Mouse (Mus musculus): ENCODE data around the gene Jarid2. TPM values are rescaled to one million over a fixed set of nuclear protein-coding genes. Genes with fewer than 3 reads are reported as not detected.
"Not testable (repeated sequence)": the region's sequence is repeated elsewhere in the genome, so short reads cannot be mapped to it uniquely, and the experiment has no call there.

Jarid2 gene
- polyA plus RNA-seq, 1 experiment = 3.9 TPM

DNA sequence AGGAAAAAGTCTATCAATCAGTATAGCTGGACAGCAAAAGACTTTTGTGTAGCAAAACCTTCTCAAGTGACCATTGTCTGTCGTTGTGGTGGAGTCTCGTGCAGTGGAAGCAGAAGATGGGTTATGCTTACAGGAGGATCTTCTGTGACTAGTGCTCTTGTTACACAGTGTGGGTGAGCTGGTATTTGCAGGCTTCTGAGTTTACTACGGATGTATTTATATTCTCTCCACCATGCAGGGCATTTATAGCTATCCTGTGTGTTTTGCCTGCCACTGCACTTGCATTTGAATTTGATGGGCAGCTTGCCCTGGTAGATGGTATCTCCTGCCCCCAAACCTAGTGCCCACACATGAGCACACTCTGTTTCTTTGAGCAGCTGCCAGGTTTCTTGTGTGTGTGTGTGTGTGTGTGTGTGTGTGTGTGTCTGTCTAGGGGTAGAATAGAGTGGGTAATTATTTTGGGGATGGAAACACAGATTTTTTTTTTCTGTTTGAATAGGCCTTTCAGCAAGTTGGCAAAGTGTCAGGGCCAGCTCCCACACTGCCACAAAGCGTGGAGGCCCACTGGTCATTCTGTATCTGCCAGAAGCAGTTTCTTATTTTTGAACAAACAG is 138.9 kb downstream of the Jarid2 start:
- TF ChIP-seq TCF3 (IDR thresholded peaks at IDR 0.05; ENCODE audit: insufficient read length, low read depth) = no peak
- no peak for TF ChIP-seq POLR2AphosphoS2 (IDR thresholded peaks at IDR 0.05; ENCODE audit: insufficient read length, low read depth)
- no peak for TF ChIP-seq MYOG (IDR thresholded peaks at IDR 0.05; ENCODE audit: control insufficient read depth in 1 of 3, insufficient read depth in 1 of 3, insufficient read length in 2 of 3, low read depth in 2 of 3)
- no peak for TF ChIP-seq POLR2A (IDR thresholded peaks at IDR 0.05; ENCODE audit: insufficient read length, low read depth)
- TF ChIP-seq MYOD1 (IDR thresholded peaks at IDR 0.05; ENCODE audit: control insufficient read depth in 1 of 3, insufficient read length in 2 of 3, low read depth in 2 of 3) = no peak
- TF ChIP-seq MAX (IDR thresholded peaks at IDR 0.05; ENCODE audit: low read depth) = no peak
- no peak for TF ChIP-seq TCF12 (IDR thresholded peaks at IDR 0.05; ENCODE audit: insufficient read depth, poor library complexity, severe bottlenecking)
- TF ChIP-seq SRF (IDR thresholded peaks at IDR 0.05; ENCODE audit: control insufficient read depth, insufficient read length, low read depth) = no peak
- no peak for TF ChIP-seq USF1 (IDR thresholded peaks at IDR 0.05; ENCODE audit: low read depth)
- no peak for TF ChIP-seq E2F4 (IDR thresholded peaks at IDR 0.05; ENCODE audit: insufficient read depth)
- no peak for TF ChIP-seq CEBPB (IDR thresholded peaks at IDR 0.05; ENCODE audit: insufficient read depth, poor library complexity, severe bottlenecking)
- TF ChIP-seq REST (IDR thresholded peaks at IDR 0.05; ENCODE audit: insufficient read depth, insufficient read length) = no peak
- Histone ChIP-seq H3K27me3 (ENCODE audit: control insufficient read depth, insufficient read depth, insufficient read length) (no peaks in the 10 kb centered on the region), H3ac (ENCODE audit: control insufficient read depth, insufficient read length) (no peak overlapping the region), H3K4me2 (ENCODE audit: low read depth) (no peak overlapping the region), H3K79me2 (ENCODE audit: control insufficient read depth, insufficient read depth) (no peaks in the 10 kb centered on the region), H3K36me3 (ENCODE audit: control insufficient read depth, insufficient read depth) (no peaks in the 10 kb centered on the region), H3K4me3 (no peak overlapping the region)

DNA sequence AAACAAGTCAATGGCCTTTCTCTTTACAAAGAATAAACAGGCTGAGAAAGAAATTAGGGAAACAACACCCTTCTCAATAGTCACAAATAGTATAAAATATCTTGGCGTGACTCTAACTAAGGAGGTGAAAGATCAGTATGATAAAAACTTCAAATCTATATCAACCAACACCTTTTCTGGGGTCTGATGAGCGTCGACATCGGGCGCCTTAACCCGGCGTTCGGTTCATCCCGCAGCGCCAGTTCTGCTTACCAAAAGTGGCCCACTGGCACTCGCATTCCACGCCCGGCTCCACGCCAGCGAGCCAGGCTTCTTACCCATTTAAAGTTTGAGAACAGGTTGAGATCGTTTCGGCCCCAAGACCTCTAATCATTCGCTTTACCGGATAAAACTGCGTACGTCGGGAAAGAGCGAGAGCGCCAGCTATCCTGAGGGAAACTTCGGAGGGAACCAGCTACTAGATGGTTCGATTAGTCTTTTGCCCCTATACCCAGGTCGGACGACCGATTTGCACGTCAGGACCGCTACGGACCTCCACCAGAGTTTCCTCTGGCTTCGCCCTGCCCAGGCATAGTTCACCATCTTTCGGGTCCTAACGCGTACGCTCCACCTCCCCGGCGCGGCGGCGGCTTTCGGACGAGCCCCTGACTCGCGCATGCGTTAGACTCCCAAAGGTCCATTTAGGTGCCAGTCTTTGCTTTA is 140.3 kb downstream of the Jarid2 start:
- not testable (repeated sequence) for H3K27me3 ChIP-seq (ENCODE audit: control insufficient read depth, insufficient read depth, insufficient read length); H3K36me3 ChIP-seq (ENCODE audit: control insufficient read depth, insufficient read depth); H3ac ChIP-seq (ENCODE audit: control insufficient read depth, insufficient read length); H3K79me2 ChIP-seq (ENCODE audit: control insufficient read depth, insufficient read depth); H3K4me3 ChIP-seq; H3K4me2 ChIP-seq (ENCODE audit: low read depth)
- TF ChIP-seq TCF12 (IDR thresholded peaks at IDR 0.05; ENCODE audit: insufficient read depth, poor library complexity, severe bottlenecking) = peak; percentile 68
- TF ChIP-seq E2F4 (IDR thresholded peaks at IDR 0.05; ENCODE audit: insufficient read depth) = peak; percentile 65
- peak; percentile 71 for TF ChIP-seq CEBPB (IDR thresholded peaks at IDR 0.05; ENCODE audit: insufficient read depth, poor library complexity, severe bottlenecking)
- TF ChIP-seq MAX (IDR thresholded peaks at IDR 0.05; ENCODE audit: low read depth) = peak; percentile 49
- TF ChIP-seq MYOD1 (IDR thresholded peaks at IDR 0.05; ENCODE audit: control insufficient read depth in 1 of 3, insufficient read length in 2 of 3, low read depth in 2 of 3) = peak in 1 of 3 experiments; percentile 39

DNA sequence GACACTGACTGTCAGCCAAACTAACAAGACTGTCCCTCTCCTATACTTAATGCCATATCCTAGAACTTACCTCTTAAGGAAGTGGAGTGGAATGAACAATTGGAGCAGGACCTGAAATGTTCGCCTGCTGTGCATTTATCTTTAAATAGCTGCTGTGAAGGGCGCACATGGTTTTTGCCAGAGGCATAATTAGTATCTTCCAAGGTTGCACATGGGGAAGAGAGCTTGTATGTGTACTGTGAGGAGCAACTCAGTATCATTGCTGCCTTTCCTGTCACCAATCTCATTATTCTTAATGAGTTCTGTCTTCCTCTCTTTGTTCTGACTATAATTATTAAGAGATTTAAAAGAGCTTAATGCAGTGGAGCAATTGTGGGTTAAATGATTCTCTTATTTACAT is 147.5 kb downstream of the Jarid2 start:
- TF ChIP-seq MAX (IDR thresholded peaks at IDR 0.05; ENCODE audit: low read depth) (no peak), POLR2AphosphoS2 (IDR thresholded peaks at IDR 0.05; ENCODE audit: insufficient read length, low read depth) (no peak), TCF3 (IDR thresholded peaks at IDR 0.05; ENCODE audit: insufficient read length, low read depth) (no peak), SRF (IDR thresholded peaks at IDR 0.05; ENCODE audit: control insufficient read depth, insufficient read length, low read depth) (no peak), CEBPB (IDR thresholded peaks at IDR 0.05; ENCODE audit: insufficient read depth, poor library complexity, severe bottlenecking) (no peak), TCF12 (IDR thresholded peaks at IDR 0.05; ENCODE audit: insufficient read depth, poor library complexity, severe bottlenecking) (no peak), MYOD1 (IDR thresholded peaks at IDR 0.05; ENCODE audit: control insufficient read depth in 1 of 3, insufficient read length in 2 of 3, low read depth in 2 of 3) (no peak), USF1 (IDR thresholded peaks at IDR 0.05; ENCODE audit: low read depth) (no peak), E2F4 (IDR thresholded peaks at IDR 0.05; ENCODE audit: insufficient read depth) (no peak), MYOG (IDR thresholded peaks at IDR 0.05; ENCODE audit: control insufficient read depth in 1 of 3, insufficient read depth in 1 of 3, insufficient read length in 2 of 3, low read depth in 2 of 3) (no peak), POLR2A (IDR thresholded peaks at IDR 0.05; ENCODE audit: insufficient read length, low read depth) (no peak), REST (IDR thresholded peaks at IDR 0.05; ENCODE audit: insufficient read depth, insufficient read length) (no peak)
- H3K36me3 ChIP-seq (ENCODE audit: control insufficient read depth, insufficient read depth) = peaks cover 6% of the 10 kb centered on the region
- H3ac ChIP-seq (ENCODE audit: control insufficient read depth, insufficient read length) = no peak overlapping the region
- no peaks in the 10 kb centered on the region for H3K27me3 ChIP-seq (ENCODE audit: control insufficient read depth, insufficient read depth, insufficient read length)
- no peak overlapping the region for H3K4me3 ChIP-seq
- no peaks in the 10 kb centered on the region for H3K79me2 ChIP-seq (ENCODE audit: control insufficient read depth, insufficient read depth)
- H3K4me2 ChIP-seq (ENCODE audit: low read depth) = no peak overlapping the region

DNA sequence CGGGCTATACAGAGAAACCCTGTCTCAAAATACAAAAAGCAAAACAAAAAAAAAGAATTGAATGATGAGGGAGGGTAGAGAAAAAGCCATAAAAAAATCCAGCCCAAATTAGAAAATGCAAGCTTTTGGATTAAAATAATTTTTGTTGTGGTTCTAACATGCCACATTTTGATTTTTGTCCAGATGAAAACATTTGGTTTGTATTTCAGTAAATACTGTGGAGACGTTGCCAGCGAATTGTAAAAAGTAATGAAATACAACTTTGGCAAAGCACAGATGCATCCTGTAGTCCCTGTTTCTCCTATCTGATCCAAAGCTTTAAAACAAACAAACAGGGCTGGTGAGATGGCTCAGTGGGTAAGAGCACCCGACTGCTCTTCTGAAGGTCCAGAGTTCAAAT is 151.7 kb downstream of the Jarid2 start:
- no peak for TF ChIP-seq POLR2A (IDR thresholded peaks at IDR 0.05; ENCODE audit: insufficient read length, low read depth)
- TF ChIP-seq USF1 (IDR thresholded peaks at IDR 0.05; ENCODE audit: low read depth) = no peak
- no peak for TF ChIP-seq POLR2AphosphoS2 (IDR thresholded peaks at IDR 0.05; ENCODE audit: insufficient read length, low read depth)
- no peak for TF ChIP-seq MYOG (IDR thresholded peaks at IDR 0.05; ENCODE audit: control insufficient read depth in 1 of 3, insufficient read depth in 1 of 3, insufficient read length in 2 of 3, low read depth in 2 of 3)
- no peak for TF ChIP-seq MAX (IDR thresholded peaks at IDR 0.05; ENCODE audit: low read depth)
- no peak for TF ChIP-seq MYOD1 (IDR thresholded peaks at IDR 0.05; ENCODE audit: control insufficient read depth in 1 of 3, insufficient read length in 2 of 3, low read depth in 2 of 3)
- TF ChIP-seq CEBPB (IDR thresholded peaks at IDR 0.05; ENCODE audit: insufficient read depth, poor library complexity, severe bottlenecking) = no peak
- TF ChIP-seq TCF3 (IDR thresholded peaks at IDR 0.05; ENCODE audit: insufficient read length, low read depth) = no peak
- TF ChIP-seq SRF (IDR thresholded peaks at IDR 0.05; ENCODE audit: control insufficient read depth, insufficient read length, low read depth) = no peak
- TF ChIP-seq TCF12 (IDR thresholded peaks at IDR 0.05; ENCODE audit: insufficient read depth, poor library complexity, severe bottlenecking) = no peak
- TF ChIP-seq REST (IDR thresholded peaks at IDR 0.05; ENCODE audit: insufficient read depth, insufficient read length) = no peak
- TF ChIP-seq E2F4 (IDR thresholded peaks at IDR 0.05; ENCODE audit: insufficient read depth) = no peak

More for the DNA sequence above, 151.7 kb downstream of the Jarid2 start:
- Histone ChIP-seq H3K4me2 (ENCODE audit: low read depth) (no peak overlapping the region), H3ac (ENCODE audit: control insufficient read depth, insufficient read length) (no peak overlapping the region), H3K79me2 (ENCODE audit: control insufficient read depth, insufficient read depth) (no peaks in the 10 kb centered on the region), H3K36me3 (ENCODE audit: control insufficient read depth, insufficient read depth) (no peaks in the 10 kb centered on the region), H3K4me3 (no peak overlapping the region), H3K27me3 (ENCODE audit: control insufficient read depth, insufficient read depth, insufficient read length) (no peaks in the 10 kb centered on the region)
